Mouse (Mus musculus) Patski (cell line): ENCODE measurements around the gene Trib2. TPM values are rescaled to one million over a fixed set of nuclear protein-coding genes. Genes with fewer than 3 reads are reported as not detected.
A peak's percentile ranks its signal among the peaks of the same experiment; 100 is the strongest.

Source experiments
- ATAC-seq: fragments of 100-300 bp; one replicate; pipeline ENCODE4 v1.8.0; 2021
- CTCF ChIA-PET: fragments of 350-600 bp; sonication (Branson Sonifier 250); formaldehyde crosslinking; loops from one replicate; lab custom pipeline; 2022; ENCODE audit warnings: inconsistent platforms; lab: Charles Lee
- POLR2A ChIA-PET: fragments of 350-600 bp; sonication (Branson Sonifier 250); formaldehyde crosslinking; loops from one replicate; lab custom pipeline; 2022; ENCODE audit warnings: antibody characterized with exemption, inconsistent platforms; lab: Charles Lee
- DNase-seq: peaks from one replicate; pipeline ENCODE4 v3.0.0-alpha.2; 2011; ENCODE audit warnings: low read depth, low spot score
- H3K27me3 ChIP-seq: fragments of 371-371 bp; one replicate; pipeline ENCODE4 v1.5.1; 2021
- CTCF ChIP-seq: fragments of 100-300 bp; IDR thresholded peaks from one replicate; pipeline ENCODE4 v1.5.1; 2021
- in situ Hi-C: fragments of 300-500 bp; cut with MboI; formaldehyde crosslinking; loops from 3 replicates; pipeline ENCODE4 v1.11.1; 2018; ENCODE audit warnings: low pct_unique_long_range_greater_than_20kb, mixed read lengths
- polyA plus RNA-seq: library from polyadenylated mRNA; unstranded; gene quantifications from one replicate; pipeline ENCODE4 v1.2.3, GENCODE M21; 2021

Gene Trib2
- polyA plus RNA-seq, 1 experiment from 2014 or later: 10.2 TPM

DNA sequence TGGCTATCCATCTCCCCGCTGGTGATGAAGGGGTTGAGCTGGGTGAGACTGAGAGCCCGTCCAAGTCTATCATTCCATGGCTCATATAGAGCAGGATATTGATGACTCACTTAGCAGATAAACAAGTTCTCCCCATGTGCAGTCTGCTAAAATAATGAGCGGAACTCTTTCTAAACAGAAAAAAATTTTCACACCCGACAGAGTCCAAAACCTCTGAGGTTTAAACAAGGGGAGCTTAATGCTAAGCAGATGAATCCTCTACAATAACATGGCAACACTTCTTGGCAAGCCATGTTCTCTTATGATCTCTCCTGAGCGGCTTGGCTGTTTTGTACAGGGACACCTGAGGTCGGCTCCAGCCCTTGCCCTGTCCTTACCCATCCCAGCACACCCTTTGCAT is 45.0 kb downstream of the Trib2 start:
- peak; percentile 69 for DNase-seq
- no peaks in the 10 kb centered on the region for H3K27me3 ChIP-seq
- ChIA-PET POLR2A (no interaction called here), CTCF (no interaction called here)
- no peak for TF ChIP-seq CTCF
- in situ Hi-C loops: no loop called here
- ATAC-seq: peak; percentile 51

DNA sequence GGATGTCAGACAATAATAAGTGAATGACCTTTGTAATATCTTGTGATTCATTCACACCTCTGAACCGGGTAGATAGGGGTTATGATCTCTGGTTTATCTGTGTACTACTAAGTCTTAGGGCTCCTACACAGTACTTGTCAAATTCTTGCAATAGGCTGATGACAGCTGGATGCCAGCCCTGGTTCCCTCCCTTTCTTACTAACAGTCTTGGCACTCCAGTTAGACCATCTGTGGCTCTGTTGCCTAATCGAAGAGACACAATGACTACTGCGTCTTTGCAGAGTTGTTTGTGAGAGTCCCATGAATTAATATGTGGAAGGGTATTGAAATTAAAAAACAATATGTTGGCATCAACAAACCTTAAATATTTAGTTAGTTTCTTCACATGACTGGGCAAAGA is 48.2 kb downstream of the Trib2 start:
- ATAC-seq (no peak), DNase-seq (no peak)
- ChIA-PET CTCF (no interaction called here), POLR2A (no interaction called here)
- in situ Hi-C loops: no loop called here
- TF ChIP-seq CTCF: no peak
- H3K27me3 ChIP-seq: no peaks in the 10 kb centered on the region

DNA sequence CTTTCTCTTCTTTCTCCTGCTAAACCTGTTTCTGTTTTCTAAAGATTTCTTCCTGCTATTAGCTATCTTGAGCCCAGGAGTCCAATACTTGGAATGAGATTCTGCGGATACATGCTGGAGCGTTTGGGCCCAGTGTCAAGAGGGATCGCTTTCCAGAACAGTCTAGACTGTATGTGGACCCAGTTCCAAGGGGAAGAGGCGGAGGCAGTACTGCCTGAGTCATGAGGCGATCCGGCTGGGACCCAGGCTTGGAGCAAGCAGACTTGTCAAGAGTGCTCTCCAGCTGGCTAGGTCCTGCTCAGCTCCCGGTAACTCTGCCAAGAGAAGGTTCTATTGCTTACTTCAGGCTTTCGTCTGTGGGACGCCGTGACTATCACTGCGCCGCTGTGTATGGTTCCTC is 50.7 kb downstream of the Trib2 start:
- in situ Hi-C loops: no loop called here
- ChIA-PET CTCF (no interaction called here), POLR2A (no interaction called here)
- no peak for TF ChIP-seq CTCF
- no peaks in the 10 kb centered on the region for H3K27me3 ChIP-seq
- ATAC-seq (no peak), DNase-seq (no peak)

DNA sequence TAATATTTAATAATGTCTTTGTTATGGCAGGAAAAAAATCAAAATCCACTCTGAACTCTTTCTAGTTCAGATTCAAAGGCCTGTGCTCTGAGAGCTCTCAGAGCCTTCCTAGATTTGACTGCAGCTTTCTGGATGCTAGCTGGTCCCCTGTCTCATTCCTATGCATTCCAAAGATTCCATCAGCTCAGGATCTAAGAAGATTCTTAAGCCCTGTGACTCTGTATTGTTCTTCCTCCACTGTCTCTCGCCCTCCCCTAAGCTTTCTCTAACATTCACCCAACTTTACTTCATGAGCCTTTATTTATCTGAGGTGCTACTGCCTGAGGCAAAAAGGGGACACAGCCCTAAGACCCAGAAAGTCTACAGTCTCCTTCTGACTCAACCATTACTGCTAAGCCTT is 51.5 kb downstream of the Trib2 start:
- ChIA-PET CTCF (no interaction called here), POLR2A (interaction anchor here (0.7 kb wide), 1 partner anchor 1124 kb away, joined by 3 read pairs; no protein-coding TSS in a partner anchor)

DNA sequence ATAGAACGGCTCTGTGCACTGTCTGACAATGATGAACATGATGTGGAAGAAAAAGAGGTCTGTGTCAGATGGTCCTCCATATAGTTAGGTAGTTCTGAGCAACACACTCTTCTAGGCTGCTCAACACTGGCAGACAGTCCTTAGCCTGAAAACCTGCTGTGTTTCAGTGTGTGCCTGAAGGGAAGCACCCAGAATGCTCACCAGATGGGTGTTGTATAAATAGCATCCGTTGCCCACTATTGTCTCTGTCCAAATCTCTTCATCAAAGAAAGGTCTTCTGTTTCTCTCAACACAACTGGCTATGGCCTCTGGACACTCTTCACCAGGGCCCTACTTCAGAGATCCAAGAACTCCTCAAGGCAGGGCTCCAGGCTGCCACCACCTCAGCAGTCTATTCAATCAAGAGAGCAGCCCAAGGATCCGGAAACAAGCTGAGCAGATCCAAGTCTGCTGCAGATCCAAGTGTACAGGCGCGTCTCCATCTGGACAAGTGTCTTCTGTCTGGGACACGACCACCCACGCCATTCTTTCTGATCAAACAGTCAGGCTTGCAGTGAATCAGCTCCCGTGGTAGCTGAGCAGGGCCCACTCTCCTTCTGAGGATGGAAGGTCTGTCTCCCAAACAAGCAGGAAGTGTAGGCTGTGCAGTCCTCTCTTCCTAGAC is 55.1 kb downstream of the Trib2 start:
- no peaks in the 10 kb centered on the region for H3K27me3 ChIP-seq
- CTCF ChIA-PET: no interaction called here
- TF ChIP-seq CTCF: no peak
- POLR2A ChIA-PET: no interaction called here
- DNase-seq: no peak
- in situ Hi-C loops: no loop called here
- ATAC-seq: no peak

More for the DNA sequence above, 51.5 kb downstream of the Trib2 start:
- peak; percentile 86 for ATAC-seq
- DNase-seq: no peak
- in situ Hi-C loops: no loop called here
- no peak for TF ChIP-seq CTCF
- H3K27me3 ChIP-seq: no peaks in the 10 kb centered on the region

DNA sequence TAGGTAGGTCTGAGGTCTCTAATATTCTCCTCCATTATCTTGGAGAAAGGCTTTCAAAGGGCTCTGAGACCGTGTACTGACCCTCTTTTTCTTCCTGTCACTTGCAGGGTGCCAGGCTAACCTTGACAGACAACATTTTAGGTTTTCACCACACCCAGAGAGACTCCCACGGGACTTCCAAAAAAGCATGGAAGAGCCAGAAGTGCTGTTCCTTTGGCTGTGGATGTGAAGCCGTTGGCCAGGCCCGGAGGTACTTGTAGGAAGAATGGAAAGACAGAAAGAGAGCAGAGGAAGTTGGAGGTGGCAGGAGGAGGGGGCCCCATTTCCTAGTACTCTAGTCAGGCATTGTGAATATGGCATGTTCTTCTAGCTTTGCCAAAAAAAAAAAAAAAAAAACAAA is 56.0 kb downstream of the Trib2 start:
- CTCF ChIA-PET: no interaction called here
- DNase-seq (no peak), ATAC-seq (no peak)
- no peaks in the 10 kb centered on the region for H3K27me3 ChIP-seq
- POLR2A ChIA-PET: no interaction called here
- in situ Hi-C loops: no loop called here
- no peak for TF ChIP-seq CTCF

DNA sequence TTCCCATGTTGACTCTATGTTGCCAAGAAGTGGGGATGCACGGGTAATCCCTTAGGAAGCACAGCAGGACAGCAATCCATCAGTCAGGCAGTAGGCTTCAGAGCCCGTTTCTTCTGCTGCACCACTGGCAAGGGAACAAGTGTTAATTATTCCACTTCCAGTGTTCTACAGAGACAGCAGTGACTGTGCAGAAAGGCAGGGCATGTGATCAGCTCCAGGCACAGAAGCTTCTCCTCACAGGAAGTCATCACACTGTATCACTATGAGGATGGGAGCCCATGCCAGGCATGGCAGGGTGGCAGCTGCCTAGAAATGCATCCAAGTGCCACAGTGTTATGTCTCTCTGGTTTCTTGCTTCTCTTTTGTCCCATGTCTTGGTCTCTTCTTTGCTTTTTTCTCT is 57.9 kb downstream of the Trib2 start:
- in situ Hi-C loops: no loop called here
- no peak for TF ChIP-seq CTCF
- ChIA-PET POLR2A (no interaction called here), CTCF (no interaction called here)
- DNase-seq (no peak), ATAC-seq (no peak)
- no peaks in the 10 kb centered on the region for H3K27me3 ChIP-seq

DNA sequence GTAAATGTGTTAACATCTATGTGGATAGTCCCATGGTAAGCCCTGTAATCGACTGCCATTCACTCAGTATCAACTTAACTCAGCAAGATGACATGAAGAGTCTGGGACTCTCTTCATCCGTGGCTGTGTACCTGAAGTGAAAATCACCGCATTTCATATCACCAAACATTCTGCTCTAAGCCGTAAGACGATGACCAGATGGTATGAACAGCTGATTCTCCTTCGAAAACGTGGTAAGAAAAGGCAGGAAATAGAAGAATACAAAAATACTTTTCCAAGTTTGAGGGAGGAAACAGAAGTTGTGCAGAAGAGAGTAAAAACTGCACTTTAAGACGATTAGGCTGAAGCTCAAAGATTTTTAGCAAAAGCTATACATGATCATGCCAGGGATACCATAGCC is 59.4 kb downstream of the Trib2 start:
- in situ Hi-C loops: no loop called here
- no peak for TF ChIP-seq CTCF
- ATAC-seq: no peak

DNA sequence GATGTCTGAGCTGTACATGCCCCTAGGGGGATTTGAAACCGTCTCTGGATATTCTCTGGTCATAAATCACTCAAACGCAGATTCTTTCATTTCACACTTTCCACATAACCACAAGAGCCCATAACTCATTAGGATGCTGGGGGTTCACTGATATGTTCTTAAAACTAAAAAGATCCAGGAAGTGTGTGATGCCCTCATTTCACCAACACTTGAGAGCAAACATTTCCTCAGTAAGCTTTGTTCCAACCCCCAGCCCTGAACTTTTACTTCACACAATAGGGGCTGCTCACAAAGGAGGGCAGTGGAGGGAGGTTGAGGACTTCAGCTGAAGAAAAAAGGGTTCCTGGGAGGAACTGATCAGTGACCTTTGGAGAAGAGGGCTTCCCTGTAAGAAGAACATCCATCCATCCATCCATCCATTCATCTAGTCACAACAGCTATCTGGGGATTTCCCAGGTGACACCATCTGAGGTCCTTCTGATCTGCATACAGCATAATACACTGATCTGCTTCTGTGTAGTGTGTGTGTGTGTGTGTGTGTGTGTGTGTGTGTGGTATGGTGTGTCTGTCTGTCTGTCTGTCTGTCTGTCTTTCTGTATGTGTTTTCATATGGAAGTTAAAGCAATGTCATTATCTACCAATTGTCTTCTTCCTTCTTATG is 61.6 kb downstream of the Trib2 start:
- ChIA-PET CTCF (no interaction called here), POLR2A (no interaction called here)
- H3K27me3 ChIP-seq: no peaks in the 10 kb centered on the region
- DNase-seq (no peak), ATAC-seq (no peak)
- in situ Hi-C loops: no loop called here
- no peak for TF ChIP-seq CTCF

More for the DNA sequence above, 59.4 kb downstream of the Trib2 start:
- ChIA-PET CTCF (interaction anchor here (1.1 kb wide), 1 partner anchor 14 kb away, joined by 3 read pairs; no protein-coding TSS in a partner anchor), POLR2A (no interaction called here)
- no peak for DNase-seq
- H3K27me3 ChIP-seq: no peaks in the 10 kb centered on the region

DNA sequence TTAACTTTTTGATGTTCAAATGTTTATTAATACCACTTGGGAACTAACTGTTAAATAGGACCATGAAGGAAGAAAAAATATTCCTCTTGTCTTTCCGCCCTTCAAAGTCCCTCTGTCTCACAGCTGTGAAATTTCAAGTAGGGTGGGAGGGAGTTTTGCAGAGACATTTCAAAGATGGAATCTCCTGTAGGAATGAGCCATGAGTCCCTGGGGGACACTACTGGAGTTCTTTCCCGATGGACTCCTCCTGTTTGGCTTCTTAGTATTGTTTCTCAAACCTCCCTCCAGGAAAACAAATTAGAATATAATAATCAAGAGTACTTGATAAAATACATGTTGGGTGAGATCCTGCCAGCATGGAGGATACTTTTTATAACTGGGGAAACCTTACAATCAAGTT is 62.1 kb downstream of the Trib2 start:
- ATAC-seq: no peak
- TF ChIP-seq CTCF: no peak
- ChIA-PET CTCF (no interaction called here), POLR2A (no interaction called here)
- no peaks in the 10 kb centered on the region for H3K27me3 ChIP-seq
- in situ Hi-C loops: no loop called here
- no peak for DNase-seq

DNA sequence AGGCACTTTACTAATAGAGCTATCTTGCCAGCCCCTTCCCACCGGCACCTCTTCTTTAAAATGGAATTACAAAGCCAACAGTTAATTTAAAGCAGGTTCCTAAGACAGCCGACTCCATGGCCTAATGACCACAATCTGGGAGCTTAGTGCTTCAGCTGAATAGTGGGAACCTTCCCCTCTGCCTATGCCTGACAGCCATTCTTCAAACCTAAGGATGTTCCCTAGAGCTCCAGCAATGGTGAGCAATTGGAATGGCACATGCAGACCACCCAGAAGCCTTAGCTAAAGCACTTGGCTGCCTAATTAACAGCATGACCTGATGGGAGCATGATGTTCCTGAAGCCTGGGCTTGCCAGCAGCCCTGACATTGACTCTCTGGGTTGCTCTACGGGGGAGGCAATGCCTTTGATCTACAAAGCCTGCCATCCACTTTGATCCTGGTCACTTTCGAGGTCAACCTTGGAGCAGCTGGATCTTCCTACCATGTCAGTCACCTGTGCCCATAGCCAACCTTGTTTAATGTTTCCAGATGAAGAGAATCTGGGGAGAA is 67.0 kb downstream of the Trib2 start:
- ATAC-seq (no peak), DNase-seq (no peak)
- no peaks in the 10 kb centered on the region for H3K27me3 ChIP-seq
- in situ Hi-C loops: no loop called here
- ChIA-PET CTCF (interaction anchor here (1.4 kb wide), 1 partner anchor 16 kb away, joined by 3 read pairs; no protein-coding TSS in a partner anchor), POLR2A (no interaction called here)
- no peak for TF ChIP-seq CTCF
